Mouse (Mus musculus) urinary bladder, postnatal 0 days (tissue): ENCODE measurements around the gene Cop1. TPM values are rescaled to one million over a fixed set of nuclear protein-coding genes. Genes with fewer than 3 reads are reported as not detected.
A peak's percentile ranks its signal among the peaks of the same experiment; 100 is the strongest.

ENCODE experiments used
- microRNA-seq: library from miRNA; unstranded; fragments of <30 nt; microRNA quantifications from one replicate; pipeline ENCODE4, GENCODE M21; 2016
- polyA plus RNA-seq: library from polyadenylated mRNA; unstranded; fragments of >200 nt; fragmentation: Nextera tagmentation; extraction: Ambion mirVana; gene quantifications from 2 replicates; pipeline ENCODE4 v1.2.1, GENCODE M21; 2015

The Cop1 gene
- polyA plus RNA-seq, result 54.7 and 62.4 TPM in 2 replicates

GRCm38 (mm10) chr1:159231781-159232571, at the start of gene Cop1:
Gene Cop1, plus strand, starts transcription at chr1:159232320.

Small RNAs within 50 kb of the gene (microRNA-seq; reads per million reads assigned to microRNA genes)
- 48.8 reads per million, percentile 39 among the genes with 10 or more reads in this experiment for gene Mir1843b
